Mouse (Mus musculus) cerebellum, postnatal 25 days (tissue): ENCODE measurements around the gene Spag8.

Source experiments
- DNase-seq, 2 experiments: peaks; one replicate each; pipeline ENCODE4 v3.0.0; 2021; ENCODE audit warnings: mixed read lengths in 2 of 2

Spag8 gene

DNA sequence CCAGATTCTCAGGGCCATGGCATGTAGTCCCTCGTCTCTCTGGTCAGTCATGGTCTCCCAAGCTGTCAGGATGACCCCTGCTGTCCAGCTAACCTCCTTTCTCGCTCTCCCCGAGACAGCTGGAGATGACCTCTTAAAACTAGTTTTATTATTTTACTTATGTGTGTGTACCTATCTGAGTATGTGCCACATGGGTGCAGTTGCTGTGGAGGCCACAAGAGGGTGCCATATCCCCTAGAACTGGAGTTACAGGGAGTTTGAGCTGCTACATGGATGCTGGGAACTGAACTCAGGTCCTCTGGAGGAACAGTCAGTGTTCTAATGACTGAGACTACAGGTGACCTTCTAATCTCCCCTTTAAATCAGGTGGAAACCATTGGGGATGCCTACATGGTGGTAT lies 3.6 kb downstream of the Spag8 start:
- no peak for DNase-seq

DNA sequence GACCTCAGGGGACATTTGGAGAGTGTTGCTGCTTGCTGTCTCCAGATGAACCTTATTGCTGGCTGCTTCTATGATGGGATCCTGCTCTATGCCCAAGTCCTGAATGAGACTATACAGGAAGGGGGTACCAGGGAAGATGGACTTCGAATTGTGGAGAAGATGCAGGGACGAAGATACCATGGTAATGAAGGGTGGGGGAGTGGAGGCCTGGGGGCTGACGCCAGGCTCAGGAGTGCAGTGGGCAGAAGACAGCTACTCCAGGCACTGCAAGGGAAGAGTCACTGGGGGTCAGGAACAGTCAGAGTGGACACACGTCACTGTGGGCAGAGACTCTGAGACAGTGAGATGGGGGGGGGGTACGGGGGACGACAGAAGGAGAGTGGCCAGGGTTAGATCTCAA lies 12.9 kb downstream of the Spag8 start:
- DNase-seq: peak in 1 of 2 experiments; percentile 1

GRCm38 (mm10) chr4:43640076-43640475 lies 13.3 kb downstream of the Spag8 start:
- peak in 1 of 2 experiments; percentile 2 for DNase-seq

- peak in 1 of 2 experiments; percentile 2 for DNase-seq
These were observed 16.6 kb downstream of the Spag8 start for GRCm38 (mm10) chr4:43636751-43637150.

GRCm38 (mm10) chr4:43634621-43635374 lies 18.6 kb downstream of the Spag8 start:
- peak in 1 of 2 experiments; percentile 5 for DNase-seq

DNA sequence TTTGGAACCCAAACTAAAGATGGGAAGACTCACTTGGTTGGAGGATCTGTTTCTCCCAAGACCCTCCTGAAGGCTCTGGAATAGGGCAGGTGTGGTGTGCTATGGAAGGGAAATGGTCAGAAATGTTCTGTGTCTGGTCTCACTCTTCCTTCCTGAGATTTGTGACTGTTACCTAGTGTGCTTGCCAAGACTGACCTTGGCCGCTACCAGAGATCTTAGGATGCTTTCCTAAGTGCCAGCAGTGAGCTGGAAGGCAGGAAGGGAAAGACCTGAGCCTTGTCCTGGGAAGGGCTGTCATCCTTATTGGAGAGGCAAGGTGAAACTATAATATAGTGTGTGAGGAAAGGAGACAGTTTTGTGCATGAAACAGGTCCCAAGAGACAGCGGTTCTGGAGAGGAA lies 19.7 kb downstream of the Spag8 start:
- peak in 1 of 2 experiments; percentile 7 for DNase-seq

GRCm38 (mm10) chr4:43633296-43633695 lies 20.1 kb downstream of the Spag8 start:
- DNase-seq: peak in 1 of 2 experiments; percentile 6

DNA sequence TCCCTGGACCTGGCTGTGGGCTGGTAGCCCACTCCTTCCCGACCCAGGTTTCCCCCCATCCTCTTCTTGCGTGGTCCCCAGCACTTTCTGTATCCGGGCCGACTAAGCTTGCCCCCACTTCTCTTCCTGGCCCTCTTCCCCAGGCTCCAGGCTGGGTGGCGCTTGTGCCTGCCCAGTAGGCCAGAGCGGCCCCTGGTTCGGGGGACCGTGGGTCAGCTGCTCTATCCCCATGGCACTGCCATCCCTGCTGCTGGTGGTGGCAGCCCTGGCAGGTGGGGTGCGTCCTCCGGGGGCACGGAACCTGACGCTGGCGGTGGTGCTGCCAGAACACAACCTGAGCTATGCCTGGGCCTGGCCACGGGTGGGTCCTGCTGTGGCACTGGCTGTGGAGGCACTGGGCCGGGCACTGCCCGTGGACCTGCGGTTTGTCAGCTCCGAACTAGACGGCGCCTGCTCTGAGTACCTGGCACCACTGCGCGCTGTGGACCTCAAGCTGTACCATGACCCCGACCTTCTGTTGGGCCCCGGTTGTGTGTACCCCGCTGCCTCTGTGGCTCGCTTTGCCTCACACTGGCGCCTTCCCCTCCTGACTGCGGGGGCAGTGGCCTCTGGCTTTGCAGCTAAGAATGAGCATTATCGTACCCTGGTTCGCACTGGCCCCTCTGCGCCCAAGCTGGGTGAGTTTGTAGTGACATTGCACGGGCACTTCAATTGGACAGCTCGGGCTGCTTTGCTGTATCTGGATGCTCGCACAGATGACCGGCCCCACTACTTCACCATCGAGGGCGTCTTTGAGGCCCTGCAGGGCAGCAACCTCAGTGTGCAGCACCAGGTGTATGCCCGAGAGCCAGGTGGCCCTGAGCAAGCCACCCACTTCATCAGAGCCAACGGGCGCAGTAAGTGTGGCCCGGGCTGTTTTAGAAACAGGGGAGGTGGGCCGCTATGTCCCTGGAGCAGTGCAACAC lies 21.2 kb downstream of the Spag8 start:
- peak; percentile 66 to 70 for DNase-seq

- peak; percentile 79 for DNase-seq
These were observed 22.1 kb downstream of the Spag8 start, which contains the start of gene Npr2 for GRCm38 (mm10) chr4:43631046-43631955. Gene Npr2, plus strand, starts transcription at chr4:43631935.

DNA sequence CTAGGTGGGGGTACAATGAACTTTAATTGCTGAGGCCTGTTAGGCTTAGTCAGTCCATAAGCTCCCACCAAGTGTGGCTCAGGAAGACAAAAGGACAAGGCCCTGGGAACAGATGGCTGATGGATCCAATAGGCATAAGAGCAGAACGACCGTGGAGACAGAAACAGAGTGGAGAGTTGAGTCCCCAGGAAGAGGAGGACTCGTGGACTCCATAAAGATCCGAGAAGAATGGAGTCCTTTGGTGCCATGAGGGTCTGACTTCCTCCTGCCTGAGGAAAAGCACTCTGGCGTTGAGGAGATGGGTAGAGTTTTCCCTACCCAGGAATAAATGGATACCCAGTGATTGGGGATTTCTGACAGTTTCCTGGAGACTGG lies 22.7 kb downstream of the Spag8 start:
- peak in 1 of 2 experiments; percentile 42 for DNase-seq

DNA sequence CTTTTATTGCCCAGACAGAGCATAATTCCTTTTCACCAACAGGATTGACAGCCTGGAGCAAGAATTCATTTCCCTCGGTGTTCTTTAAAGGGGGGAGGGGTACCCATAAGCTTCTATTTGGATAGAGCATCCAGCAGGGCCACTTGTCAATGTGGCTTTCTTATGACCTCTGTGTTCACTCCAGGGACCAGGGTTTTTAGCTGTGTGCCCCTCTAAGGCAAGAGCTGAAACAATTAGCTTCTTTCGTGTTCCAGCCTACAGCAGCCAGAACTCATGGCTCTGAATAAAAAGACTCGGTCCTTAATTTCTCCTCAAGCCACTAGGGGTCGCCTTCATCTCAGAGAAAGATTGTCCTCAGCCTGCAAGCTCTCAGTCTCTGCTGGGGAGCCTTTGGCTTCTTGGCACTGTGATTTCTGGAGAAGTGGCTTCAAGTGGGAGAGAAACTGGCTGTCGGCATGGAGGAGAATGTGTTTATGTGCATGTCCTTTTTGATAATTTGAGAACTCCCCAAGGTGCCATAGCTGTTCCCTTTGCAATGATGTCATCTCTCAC lies 23.3 kb downstream of the Spag8 start:
- DNase-seq: peak; percentile 85 to 89

- DNase-seq: peak; percentile 53 to 59
These were observed 24.1 kb downstream of the Spag8 start for GRCm38 (mm10) chr4:43629106-43629817.

GRCm38 (mm10) chr4:43620146-43620778 lies 33.1 kb downstream of the Spag8 start:
- no peak for DNase-seq

DNA sequence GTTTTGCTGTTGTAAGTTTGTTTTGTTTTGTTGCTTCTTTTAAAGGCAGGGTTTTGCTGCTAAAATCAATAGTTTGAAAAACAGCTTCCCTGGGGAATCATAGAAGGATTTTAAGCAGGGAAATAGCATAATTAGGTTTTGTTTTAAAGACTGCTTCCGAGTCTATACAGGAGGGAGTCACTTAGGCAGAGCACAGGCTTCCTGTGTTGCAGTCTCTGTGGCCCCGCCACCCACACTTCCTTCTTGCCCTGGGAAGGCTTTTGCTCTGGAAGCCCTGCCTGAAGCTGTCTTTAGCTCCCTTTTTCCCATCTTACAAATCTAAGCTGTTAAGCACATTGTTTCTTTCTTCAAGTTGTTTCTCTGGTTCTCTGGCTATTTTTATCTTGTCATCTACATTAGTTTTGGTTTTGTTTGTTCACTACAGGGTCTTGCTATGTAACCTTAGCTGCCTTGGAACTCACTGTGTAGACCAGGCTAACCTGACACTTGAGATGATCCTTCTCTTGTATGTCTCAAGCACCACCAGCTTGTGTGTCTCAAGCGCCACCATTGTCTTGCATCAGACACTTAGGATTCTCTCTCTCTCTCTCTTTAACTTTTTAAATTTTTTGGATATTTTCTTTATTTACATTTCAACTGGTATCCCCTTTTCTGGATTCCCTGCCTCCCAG lies 40.2 kb downstream of the Spag8 start:
- DNase-seq: no peak

DNA sequence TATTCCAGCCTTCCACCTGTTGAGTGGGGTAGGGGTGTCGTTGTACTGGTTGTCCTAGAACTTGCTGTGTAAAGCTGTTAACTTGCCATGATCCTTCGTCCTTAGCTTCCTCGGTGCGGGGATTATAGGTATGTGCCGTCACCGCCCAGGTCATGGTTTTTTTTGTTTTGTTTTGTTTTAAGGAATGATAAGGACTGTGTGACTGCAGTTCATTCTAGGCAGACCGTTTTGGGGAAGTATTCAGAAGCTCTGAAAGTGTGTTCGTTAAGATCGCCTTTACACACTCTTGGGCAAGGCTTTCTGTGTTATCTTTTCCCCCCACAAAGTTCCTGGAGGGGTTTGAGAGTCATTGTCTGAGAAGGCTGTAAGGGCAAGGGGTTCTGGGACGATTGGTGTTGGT lies 40.9 kb downstream of the Spag8 start:
- no peak for DNase-seq

- DNase-seq: no peak
These were observed 48.4 kb downstream of the Spag8 start for GRCm38 (mm10) chr4:43604751-43605685.

GRCm38 (mm10) chr4:43604099-43604498 lies 49.3 kb downstream of the Spag8 start:
- DNase-seq: no peak
